Mouse (Mus musculus) stomach, postnatal 0 days (tissue): Measurements from ENCODE around the gene Nup214. TPM values are rescaled to one million over a fixed set of nuclear protein-coding genes. Genes with fewer than 3 reads are reported as not detected.

Experiments
- ATAC-seq: fragments of 200-750 bp; cut with Nextera tagmentation; 2 replicates; pipeline ENCODE4 v1.8.0; 2017; ENCODE audit not compliant: low FRiP score, low TSS enrichment
- DNase-seq: peaks from one replicate; pipeline ENCODE4 v3.0.0-alpha.2; 2016; ENCODE audit warnings: low spot score
- H3K27ac ChIP-seq: fragments of 300-500 bp; sonication (generic); replicated peaks from 2 replicates; pipeline ENCODE4 v1.5.1; 2014; ENCODE audit warnings: mild to moderate bottlenecking, control low read depth
- H3K27me3 ChIP-seq: fragments of 300-500 bp; sonication (generic); 2 replicates; pipeline ENCODE4 v1.6.1; 2014; ENCODE audit warnings: low read length; ENCODE audit not compliant: control insufficient read depth, insufficient read depth
- H3K36me3 ChIP-seq: fragments of 300-500 bp; sonication (generic); 2 replicates; pipeline ENCODE4 v1.6.1; 2014; ENCODE audit warnings: low read length, mixed read lengths; ENCODE audit not compliant: control insufficient read depth, insufficient read depth
- H3K4me1 ChIP-seq: fragments of 300-500 bp; sonication (generic); replicated peaks from 2 replicates; pipeline ENCODE4 v1.6.1; 2014; ENCODE audit warnings: antibody characterized with exemption; ENCODE audit not compliant: control insufficient read depth, insufficient read depth
- H3K4me2 ChIP-seq: fragments of 300-500 bp; sonication (generic); replicated peaks from 2 replicates; pipeline ENCODE4 v1.6.1; 2014; ENCODE audit warnings: low read depth, mild to moderate bottlenecking, control low read depth, moderate library complexity
- H3K4me3 ChIP-seq: fragments of 300-500 bp; sonication (generic); 2 replicates; pipeline ENCODE4 v1.5.1; 2014; ENCODE audit warnings: low read depth, low read length, control low read depth
- H3K9ac ChIP-seq: fragments of 300-500 bp; sonication (generic); 2 replicates; pipeline ENCODE4 v1.6.1; 2014; ENCODE audit warnings: mild to moderate bottlenecking, low read length, control low read depth, mixed read lengths
- H3K9me3 ChIP-seq: fragments of 300-500 bp; sonication (generic); 2 replicates; pipeline ENCODE4 v1.6.1; 2016; ENCODE audit warnings: low read length; ENCODE audit not compliant: control insufficient read depth
- CTCF ChIP-seq: IDR thresholded peaks from 2 replicates; pipeline ENCODE4 v1.5.1; 2016; ENCODE audit warnings: antibody characterized with exemption, low read depth, mild to moderate bottlenecking, moderate library complexity
- EP300 ChIP-seq: optimal IDR thresholded peaks from 2 replicates; pipeline ENCODE3; 2016; ENCODE audit warnings: antibody characterized with exemption
- WGBS: fragments of 180-500 bp; shearing (Covaris S2); extraction: QIAGEN DNeasy Blood & Tissue Kit; methylation state at CpG from one replicate; pipeline ENCODE4 v1.1.7; 2014; 5-methylcytosine and 5-hydroxymethylcytosine counted together
- polyA plus RNA-seq: library from polyadenylated mRNA; unstranded; fragments of >200 nt; fragmentation: Nextera tagmentation; extraction: Ambion mirVana; gene quantifications from 2 replicates; pipeline ENCODE4 v1.2.1, GENCODE M21; 2015

Nup214 gene
- polyA plus RNA-seq, 1 experiment from 2014 or later: 33.6 TPM

DNA sequence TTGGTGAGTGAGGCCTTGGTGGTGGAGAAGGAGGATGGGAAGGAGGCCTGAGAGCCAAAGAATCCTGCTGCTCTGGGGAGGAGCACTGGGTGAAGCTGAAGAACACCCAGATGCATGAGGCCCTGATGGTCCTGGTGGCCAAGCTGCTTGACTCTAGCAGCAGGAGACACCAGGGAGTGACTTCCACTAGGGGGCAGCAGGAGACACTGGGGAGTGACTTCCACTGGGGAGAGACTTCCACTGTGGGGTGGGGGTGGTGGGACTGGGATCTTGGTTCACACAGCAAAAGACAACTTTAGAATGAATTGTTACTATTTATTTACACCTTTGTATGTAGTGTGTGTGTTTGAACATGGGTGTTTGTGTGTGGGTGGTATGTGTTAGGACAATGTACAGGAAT, 9.1 kb upstream of the Nup214 start:
- Histone ChIP-seq H3K27ac (no peak overlapping the region), H3K4me3 (no peak overlapping the region), H3K27me3 (no peaks in the 10 kb centered on the region), H3K4me1 (no peaks in the 10 kb centered on the region), H3K9ac (no peak overlapping the region), H3K9me3 (no peaks in the 10 kb centered on the region), H3K36me3 (no peaks in the 10 kb centered on the region), H3K4me2 (no peak overlapping the region)
- TF ChIP-seq EP300: no peak
- peak; percentile 72 for TF ChIP-seq CTCF
- ATAC-seq (no peak), DNase-seq (peak; percentile 55)

- ATAC-seq: no peak
- Histone ChIP-seq H3K4me1 (no peaks in the 10 kb centered on the region), H3K27me3 (no peaks in the 10 kb centered on the region), H3K9me3 (no peaks in the 10 kb centered on the region), H3K4me2 (no peak overlapping the region), H3K36me3 (no peaks in the 10 kb centered on the region), H3K4me3 (no peak overlapping the region), H3K27ac (no peak overlapping the region), H3K9ac (no peak overlapping the region)
- WGBS: 61% methylated on average over 8 of the region's 8 CpGs
- DNase-seq: no peak
- no peak for TF ChIP-seq EP300
- no peak for TF ChIP-seq CTCF
These were observed 7.4 kb upstream of the Nup214 start for GRCm38 (mm10) chr2:31966801-31967200.

DNA sequence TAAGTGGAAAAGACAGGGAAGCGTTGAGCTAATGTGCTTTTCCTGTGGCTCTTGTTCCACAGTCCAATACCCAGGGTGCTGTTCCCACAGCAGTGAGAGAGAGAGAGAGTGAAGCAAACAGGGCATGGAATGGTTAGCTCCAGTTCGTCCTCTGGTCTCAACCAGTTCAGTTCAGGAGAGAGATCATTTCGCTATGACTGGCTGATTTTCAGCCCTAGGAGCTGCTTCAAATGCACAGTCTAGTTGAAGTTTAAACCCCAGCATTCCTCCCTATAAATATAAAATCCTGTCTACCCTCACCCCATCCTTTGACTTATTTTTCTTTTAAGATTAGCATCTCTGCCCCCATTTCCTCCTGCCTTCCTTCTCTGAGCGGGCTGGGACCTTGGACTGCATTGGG, 1.6 kb upstream of the Nup214 start:
- WGBS: 84% methylated on average over 4 of the region's 4 CpGs
- ATAC-seq: no peak
- no peak overlapping the region for H3K4me3 ChIP-seq

GRCm38 (mm10) chr2:31974809-31975371, 654 bp downstream of the Nup214 start:
- Histone ChIP-seq H3K27ac (peak overlapping the region; percentile 88), H3K9ac (peak overlapping the region; percentile 100), H3K4me1 (0 out of 2 replicates have a peak, but pooled peaks cover 4% of the 10 kb centered on the region), H3K27me3 (no peaks in the 10 kb centered on the region), H3K9me3 (no peaks in the 10 kb centered on the region), H3K4me3 (peak overlapping the region; percentile 93), H3K36me3 (peaks cover 7% of the 10 kb centered on the region), H3K4me2 (peak overlapping the region; percentile 89)
- DNase-seq: no peak
- ATAC-seq: no peak
- TF ChIP-seq EP300 (no peak), CTCF (no peak)
- WGBS: 11% methylated on average over 13 of the region's 13 CpGs

More for the DNA sequence above, 1.6 kb upstream of the Nup214 start:
- no peaks in the 10 kb centered on the region for H3K9me3 ChIP-seq
- no peak overlapping the region for H3K9ac ChIP-seq
- no peak for DNase-seq
- TF ChIP-seq CTCF (no peak), EP300 (no peak)
- 0 out of 2 replicates have a peak, but pooled peaks cover 4% of the 10 kb centered on the region for H3K4me1 ChIP-seq
- H3K27ac ChIP-seq: no peak overlapping the region
- H3K36me3 ChIP-seq: peaks cover under 1% of the 10 kb centered on the region; the same call in 1 of the 2 replicates
- no peaks in the 10 kb centered on the region for H3K27me3 ChIP-seq
- no peak overlapping the region for H3K4me2 ChIP-seq

DNA sequence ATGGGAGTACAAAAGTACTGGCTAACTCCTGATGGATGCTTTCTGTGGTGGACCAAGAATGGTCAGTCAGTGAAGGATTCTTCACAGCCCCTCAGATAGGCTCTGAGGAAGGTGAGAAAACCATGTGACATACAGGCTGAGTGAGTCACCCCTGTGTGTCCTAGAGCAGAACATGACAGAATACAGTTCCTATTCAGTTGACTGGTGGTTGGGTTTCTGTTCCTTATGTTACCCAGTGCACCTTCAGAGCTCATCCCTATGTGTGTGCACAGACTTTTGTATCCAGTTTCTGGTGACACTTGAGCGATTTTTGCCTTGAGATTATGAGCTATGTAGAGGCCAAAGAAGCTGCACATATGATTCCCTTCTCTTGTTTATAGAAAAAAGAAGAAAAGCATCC, 13.5 kb downstream of the Nup214 start:
- ATAC-seq (no peak), DNase-seq (no peak)
- Histone ChIP-seq H3K27me3 (no peaks in the 10 kb centered on the region), H3K9me3 (no peaks in the 10 kb centered on the region), H3K9ac (no peak overlapping the region), H3K4me1 (no peaks in the 10 kb centered on the region), H3K27ac (no peak overlapping the region), H3K4me3 (no peak overlapping the region), H3K36me3 (peaks cover 41% of the 10 kb centered on the region), H3K4me2 (no peak overlapping the region)
- WGBS: 86% methylated on average over 1 of the region's 1 CpGs
- TF ChIP-seq EP300 (no peak), CTCF (no peak)

GRCm38 (mm10) chr2:31990961-31991360, 16.7 kb downstream of the Nup214 start:
- Histone ChIP-seq H3K4me2 (no peak overlapping the region), H3K4me1 (no peaks in the 10 kb centered on the region), H3K9ac (no peak overlapping the region), H3K27ac (no peak overlapping the region), H3K9me3 (no peaks in the 10 kb centered on the region), H3K4me3 (no peak overlapping the region), H3K27me3 (no peaks in the 10 kb centered on the region), H3K36me3 (peaks cover 44% of the 10 kb centered on the region)
- DNase-seq (no peak), ATAC-seq (no peak)
- 89% methylated on average over 4 of the region's 4 CpGs for WGBS
- TF ChIP-seq CTCF (no peak), EP300 (no peak)
